Mouse (Mus musculus) heart, embryonic 16.5 days (tissue): ENCODE data around the gene Vps50. TPM values are rescaled to one million over a fixed set of nuclear protein-coding genes. Genes with fewer than 3 reads are reported as not detected.

ENCODE experiments used
- polyA plus RNA-seq: library from polyadenylated mRNA; unstranded; fragments of >200 nt; fragmentation: Nextera tagmentation; extraction: Ambion mirVana; gene quantifications from 2 replicates; pipeline ENCODE4 v1.2.1, GENCODE M21; 2015

The Vps50 gene
- polyA plus RNA-seq, 1 experiment from 2014 or later, result 18.5 TPM

Other genes starting within 250 kb of the Vps50 start
- gene Samd9l, start 98.8 kb upstream of the Vps50 start, polyA plus RNA-seq, result 3.3 and 3.8 TPM in 2 replicates
- 0.07 and 0.30 TPM in 2 replicates for gene Hepacam2, start 84 bp upstream of the Vps50 start, polyA plus RNA-seq